Mouse (Mus musculus): ENCODE measurements around the gene Trmo.

- TF ChIP-seq CTCF (IDR thresholded peaks at IDR 0.05; ENCODE audit: borderline replicate concordance, extremely low read depth, insufficient read depth, insufficient read length): peak; percentile 86
- no peak for TF ChIP-seq POLR2A (IDR thresholded peaks at IDR 0.05; ENCODE audit: borderline replicate concordance, extremely low read depth, insufficient read depth, insufficient read length, poor library complexity, severe bottlenecking)
Observed at GRCm38 (mm10) chr4:46374869-46375368, 14.3 kb downstream of the Trmo start.

Measured in brain, embryonic 14.5 days (tissue).